Mouse (Mus musculus) erythroid progenitor cell, adult 5-6 weeks (primary cell): ENCODE measurements around the gene Sidt1. TPM values are rescaled to one million over a fixed set of nuclear protein-coding genes. Genes with fewer than 3 reads are reported as not detected.

ENCODE experiments used
- ATAC-seq: replicated peaks from 2 replicates; pipeline ENCODE4 v1.8.0; 2016; ENCODE audit warnings: moderate number of reproducible peaks, mild to moderate bottlenecking, moderate TSS enrichment, inconsistent platforms; ENCODE audit not compliant: poor library complexity, low FRiP score, severe bottlenecking
- total RNA-seq, 2 experiments: library from RNA; stranded (forward) in 1 of 2; stranded (reverse) in 1 of 2; fragments of 150-400 nt in 1 of 2; fragments of 186-747, 209-891 nt in 1 of 2; gene quantifications; 2 replicates each; pipeline versions ENCODE4 v1.2.3 to v1.2.4; 2015 to 2017; ENCODE audit warnings: low replicate concordance in 2 of 2

Gene Sidt1
- total RNA-seq, 2 experiments from 2014 or later: not detected

DNA sequence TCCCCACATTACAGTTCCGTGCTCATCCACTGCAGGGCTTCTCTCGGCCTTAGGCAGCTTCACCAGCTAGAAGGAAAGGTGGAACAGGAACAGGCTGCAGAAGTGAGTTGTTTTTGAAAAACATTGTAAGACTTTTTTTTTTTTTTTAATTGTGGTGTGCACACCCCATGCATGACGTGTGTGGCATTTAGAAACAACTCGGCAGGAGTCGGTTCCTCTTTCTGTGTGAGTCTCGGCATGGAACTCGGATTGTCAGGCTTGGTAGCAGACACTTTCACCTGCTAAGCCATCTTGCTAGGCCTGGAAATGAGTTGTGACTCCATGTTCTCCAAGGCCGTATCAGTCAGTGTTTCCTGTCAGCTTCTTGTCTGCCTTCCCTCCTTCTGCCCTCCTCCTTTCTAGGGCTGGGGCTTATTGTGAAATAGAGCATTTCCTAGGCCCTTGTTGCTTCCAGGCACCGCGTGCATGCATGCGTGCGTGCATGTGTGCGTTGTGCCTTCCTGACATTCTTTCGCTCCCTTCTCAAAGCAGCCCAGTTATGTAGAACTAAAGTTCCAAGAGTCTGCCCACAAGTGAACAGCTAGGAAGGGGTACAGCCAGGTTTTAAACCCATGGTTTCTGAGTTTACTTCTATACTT, 133.8 kb downstream of the Sidt1 start:
- ATAC-seq: no peak

DNA sequence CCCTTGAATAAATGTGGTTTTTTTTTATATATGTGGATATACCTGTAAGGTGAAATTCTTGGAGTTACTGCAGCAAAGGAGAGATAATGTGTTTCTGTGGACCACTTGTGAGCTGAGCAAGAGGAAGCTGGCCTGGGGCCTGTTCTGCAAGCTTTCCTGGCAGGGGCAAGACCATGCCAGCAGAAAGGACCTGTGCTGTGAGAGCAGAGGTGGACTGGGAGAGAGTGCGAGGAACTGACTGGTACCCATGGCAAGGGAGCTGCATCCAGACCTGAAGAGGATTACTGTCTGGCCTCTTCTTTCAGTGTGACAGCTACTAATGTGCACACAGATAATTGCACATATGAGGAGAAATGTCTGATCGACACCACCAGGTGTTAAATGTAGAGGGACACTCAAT, 142.0 kb downstream of the Sidt1 start:
- no peak for ATAC-seq

Other genes starting within 250 kb of the Sidt1 start
- gene Atp6v1a, start 193.5 kb downstream of the Sidt1 start, total RNA-seq (2015; ENCODE audit: low replicate concordance): 13.0 TPM in 2 replicates
- 16.3 and 18.0 TPM in 2 replicates for gene Atp6v1a, start 193.5 kb downstream of the Sidt1 start, total RNA-seq (2017; ENCODE audit: low replicate concordance)
- gene Naa50, start 193.4 kb downstream of the Sidt1 start, total RNA-seq (2015; ENCODE audit: low replicate concordance): 34.0 and 35.0 TPM in 2 replicates
- 36.5 and 47.6 TPM in 2 replicates for gene Naa50, start 193.4 kb downstream of the Sidt1 start, total RNA-seq (2017; ENCODE audit: low replicate concordance)
- 24.3 and 30.3 TPM in 2 replicates for gene Usf3, start 159.9 kb downstream of the Sidt1 start, total RNA-seq (2015; ENCODE audit: low replicate concordance)
- gene Usf3, start 159.9 kb downstream of the Sidt1 start, total RNA-seq (2017; ENCODE audit: low replicate concordance): 13.1 and 16.0 TPM in 2 replicates
- 16.9 and 39.4 TPM in 2 replicates for gene Spice1, start 13.9 kb upstream of the Sidt1 start, total RNA-seq (2015; ENCODE audit: low replicate concordance)
- 11.5 and 23.9 TPM in 2 replicates for gene Spice1, start 13.9 kb upstream of the Sidt1 start, total RNA-seq (2017; ENCODE audit: low replicate concordance)
- not detected in 2 replicates for gene Cfap44, start 61.6 kb upstream of the Sidt1 start, total RNA-seq (2015; ENCODE audit: low replicate concordance)
- gene Cfap44, start 61.6 kb upstream of the Sidt1 start, total RNA-seq (2017; ENCODE audit: low replicate concordance): not detected in 2 replicates
- not detected in 2 replicates for gene Boc, start 225.7 kb upstream of the Sidt1 start, total RNA-seq (2015; ENCODE audit: low replicate concordance)
- not detected in 2 replicates for gene Boc, start 225.7 kb upstream of the Sidt1 start, total RNA-seq (2017; ENCODE audit: low replicate concordance)